Mouse (Mus musculus) kidney, postnatal 14 days (tissue): ENCODE results near the gene Cit.
"Not testable (repeated sequence)": the region's sequence is repeated elsewhere in the genome, so short reads cannot be mapped to it uniquely, and the experiment has no call there.

Source experiments
- DNase-seq: peaks from one replicate; pipeline ENCODE4 v3.0.0; 2022; ENCODE audit warnings: mixed read lengths

Cit gene

DNA sequence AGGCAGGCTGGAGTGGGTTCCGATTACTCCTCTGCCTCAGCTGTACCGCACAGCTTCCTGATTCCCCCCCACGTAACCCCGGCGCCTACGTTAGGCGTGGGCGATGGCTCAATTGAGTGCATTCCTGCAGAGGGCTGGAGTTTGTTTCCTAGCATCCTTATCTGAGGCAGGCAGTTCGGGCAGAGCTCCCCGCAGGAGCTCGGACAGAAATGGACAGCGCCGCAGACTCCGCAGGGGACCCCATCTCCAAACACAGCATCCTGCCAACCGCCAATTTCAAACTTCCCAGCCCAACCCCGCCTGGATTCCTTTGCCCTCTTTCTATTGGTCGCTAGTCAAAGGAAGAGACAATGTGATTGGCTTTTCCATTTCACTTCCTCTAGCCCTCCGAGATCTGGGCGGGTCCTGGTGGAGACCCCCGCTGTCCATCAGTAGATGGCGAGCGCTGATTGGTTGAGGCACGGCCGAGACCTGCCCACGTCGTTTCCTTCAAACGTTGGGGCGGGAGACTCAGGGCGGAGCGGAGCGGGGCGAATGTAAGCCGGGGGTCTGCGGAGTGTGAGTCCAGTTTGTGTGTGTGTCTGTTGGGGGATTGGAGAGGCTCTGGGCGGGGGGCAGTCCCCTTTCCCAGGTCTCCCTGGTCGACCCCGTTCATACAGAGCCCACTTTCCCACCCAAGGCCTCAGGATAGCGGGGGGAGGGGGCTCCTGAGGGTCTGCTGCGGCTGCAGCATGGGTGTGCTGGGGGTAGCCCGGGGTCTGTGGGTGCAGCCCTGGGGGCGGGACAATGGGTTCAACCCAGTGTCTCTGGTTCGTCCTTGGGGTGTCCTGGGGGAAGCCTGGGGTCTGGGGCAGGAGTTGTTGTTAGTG is at the start of gene Cit:
Gene Cit (plus strand): TSS at position 513 of the 869 bp plus-strand sequence.
- peak; percentile 94 for DNase-seq

- peak; percentile 26 for DNase-seq
Measured at GRCm38 (mm10) chr5:115799016-115799894, 45.8 kb upstream of the Cit start.

DNA sequence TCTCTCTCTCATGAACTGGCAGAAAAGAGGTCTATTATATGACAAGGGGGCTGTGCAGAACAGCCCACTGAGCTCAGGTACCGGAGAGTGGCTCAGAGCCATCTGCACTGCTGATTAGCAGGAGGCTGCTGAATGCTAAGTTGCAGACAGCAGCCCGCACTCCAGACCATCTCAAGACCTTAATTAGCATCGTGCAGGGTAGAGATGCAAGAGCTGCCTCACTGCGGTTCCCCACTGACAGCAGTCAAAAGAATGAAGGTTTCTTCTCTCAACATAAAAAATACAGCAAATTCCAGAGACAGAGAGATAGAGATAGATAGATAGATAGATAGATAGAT is 45.2 kb upstream of the Cit start:
- no peak for DNase-seq

DNA sequence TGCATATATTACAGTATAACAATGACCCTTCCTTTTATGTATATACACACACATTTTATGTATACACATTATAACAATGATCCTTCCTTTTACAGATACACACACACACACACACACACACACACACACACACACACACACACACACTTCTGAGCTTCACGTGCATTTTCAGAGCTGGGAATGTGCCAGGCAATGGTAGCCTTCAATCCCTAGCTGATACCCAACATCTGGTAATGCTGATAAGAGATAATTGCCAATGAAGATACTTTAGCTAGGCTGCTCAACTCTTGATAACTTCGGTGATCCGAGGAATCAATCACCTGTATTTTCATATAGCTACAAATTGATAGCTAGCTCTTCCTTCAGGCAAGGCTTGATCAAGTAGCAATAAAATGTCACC is 32.8 kb upstream of the Cit start:
- no peak for DNase-seq

- DNase-seq: no peak
Measured at GRCm38 (mm10) chr5:115817022-115817421, 28.1 kb upstream of the Cit start.

DNA sequence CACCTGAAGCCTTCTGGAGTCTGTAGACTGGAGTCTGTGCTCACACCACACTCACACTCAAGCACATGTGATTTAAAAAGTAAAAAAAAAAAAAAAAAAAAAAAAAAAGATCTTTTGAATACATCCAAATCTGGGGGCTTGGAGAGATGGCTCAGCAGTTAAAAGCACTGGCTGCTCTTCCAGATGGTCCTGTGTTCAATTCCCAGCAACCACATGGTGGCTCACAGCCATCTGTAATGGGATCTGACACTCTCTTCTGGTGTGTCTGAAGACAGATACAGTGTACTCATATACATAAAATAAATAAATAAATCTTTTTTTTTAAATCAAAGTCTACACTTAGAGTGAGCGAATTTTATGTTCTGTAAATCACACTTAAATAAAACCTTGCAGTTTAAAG is 27.4 kb upstream of the Cit start:
- not testable (repeated sequence) for DNase-seq

DNA sequence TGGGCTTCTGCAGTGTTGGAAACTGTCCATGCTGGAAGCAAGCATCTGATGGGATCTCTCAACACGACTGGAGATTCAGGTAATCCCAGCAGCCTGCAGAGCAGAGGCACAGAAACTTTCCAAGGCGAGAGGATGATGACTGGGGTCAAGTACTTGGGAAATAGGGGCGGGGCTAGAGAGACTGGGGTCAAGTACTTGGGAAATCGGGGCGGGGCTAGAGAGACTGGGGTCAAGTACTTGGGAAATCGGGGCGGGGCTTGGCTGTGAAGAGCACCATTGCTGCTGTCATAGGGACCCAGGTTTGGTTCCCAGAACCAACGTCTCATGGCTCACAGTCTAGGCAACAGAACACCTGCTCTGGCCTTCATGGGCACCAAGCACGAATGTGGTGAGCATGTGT is 25.1 kb upstream of the Cit start:
- no peak for DNase-seq

- DNase-seq: no peak
Measured at GRCm38 (mm10) chr5:115821200-115821599, 23.9 kb upstream of the Cit start.

- no peak for DNase-seq
Measured at GRCm38 (mm10) chr5:115821910-115822309, 23.2 kb upstream of the Cit start.

DNA sequence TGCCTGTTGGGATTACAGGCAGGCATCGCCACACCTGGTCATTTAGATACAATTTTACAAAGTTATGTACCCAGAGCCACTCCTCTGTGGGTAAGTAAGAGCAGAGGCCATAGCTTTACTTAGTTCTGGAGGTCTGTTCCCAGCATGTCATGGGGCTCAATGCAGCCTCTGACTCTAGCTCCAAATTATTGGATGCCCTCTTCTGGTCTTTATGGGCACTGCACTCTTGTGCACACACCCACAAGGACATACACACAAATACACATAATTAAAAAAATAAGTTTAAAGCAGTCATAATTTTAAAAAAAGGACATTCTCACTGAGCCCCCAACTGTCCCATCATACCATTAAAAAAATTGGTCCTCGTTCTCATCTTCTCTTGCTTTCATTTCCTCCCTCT is 12.3 kb upstream of the Cit start:
- DNase-seq: no peak

- DNase-seq: not testable (repeated sequence)
Measured at GRCm38 (mm10) chr5:115833806-115834205, 11.3 kb upstream of the Cit start.

- no peak for DNase-seq
Measured at GRCm38 (mm10) chr5:115835291-115835690, 9.8 kb upstream of the Cit start.

GRCm38 (mm10) chr5:115838059-115838458 is 7.0 kb upstream of the Cit start:
- no peak for DNase-seq

- no peak for DNase-seq
Measured at GRCm38 (mm10) chr5:115840453-115840852, 4.6 kb upstream of the Cit start.

GRCm38 (mm10) chr5:115840946-115841775 is 3.9 kb upstream of the Cit start:
- no peak for DNase-seq

DNA sequence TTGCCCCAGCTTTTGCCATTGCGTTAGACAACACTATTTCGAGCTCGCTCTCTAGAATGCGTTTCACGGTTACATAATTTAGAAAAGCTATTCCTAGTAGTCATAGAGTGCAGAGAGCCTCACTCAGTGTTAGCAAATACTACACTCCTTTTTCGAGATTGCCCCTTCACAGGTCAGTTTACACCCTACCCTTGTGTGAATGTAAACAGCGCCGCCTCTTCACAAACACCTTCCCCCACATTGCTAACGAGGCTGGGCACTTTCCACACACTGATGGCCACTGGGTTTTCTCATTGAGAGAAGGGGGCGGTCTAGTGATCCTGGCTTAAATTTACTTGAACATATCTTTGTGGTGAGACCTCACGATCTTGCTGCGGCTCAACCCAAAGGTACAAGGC is 711 bp upstream of the Cit start:
- no peak for DNase-seq

GRCm38 (mm10) chr5:115845635-115846174 is 627 bp downstream of the Cit start:
- no peak for DNase-seq

DNA sequence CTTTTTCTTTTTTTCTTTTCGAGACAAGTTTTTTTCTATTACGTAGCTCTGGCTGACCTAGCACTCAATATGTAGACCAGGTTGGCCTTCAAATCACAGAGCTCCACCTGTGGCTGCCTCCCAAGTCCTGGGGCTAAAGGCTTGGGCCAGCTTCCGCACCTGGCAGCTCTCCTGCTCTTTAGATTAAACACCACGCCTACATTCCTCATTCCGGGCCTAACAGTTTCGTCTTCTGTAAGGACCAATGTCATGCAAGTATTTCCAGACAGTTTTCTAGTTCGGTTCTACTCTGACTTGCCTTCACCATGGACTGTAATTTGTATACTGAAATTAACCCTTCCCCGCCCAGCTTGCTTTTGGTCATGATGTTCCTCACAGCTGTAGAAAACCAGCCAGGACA is 2.1 kb downstream of the Cit start:
- no peak for DNase-seq

- DNase-seq: no peak
Measured at GRCm38 (mm10) chr5:115848463-115848862, 3.4 kb downstream of the Cit start.

- no peak for DNase-seq
Measured at GRCm38 (mm10) chr5:115849263-115849829, 4.3 kb downstream of the Cit start.

DNA sequence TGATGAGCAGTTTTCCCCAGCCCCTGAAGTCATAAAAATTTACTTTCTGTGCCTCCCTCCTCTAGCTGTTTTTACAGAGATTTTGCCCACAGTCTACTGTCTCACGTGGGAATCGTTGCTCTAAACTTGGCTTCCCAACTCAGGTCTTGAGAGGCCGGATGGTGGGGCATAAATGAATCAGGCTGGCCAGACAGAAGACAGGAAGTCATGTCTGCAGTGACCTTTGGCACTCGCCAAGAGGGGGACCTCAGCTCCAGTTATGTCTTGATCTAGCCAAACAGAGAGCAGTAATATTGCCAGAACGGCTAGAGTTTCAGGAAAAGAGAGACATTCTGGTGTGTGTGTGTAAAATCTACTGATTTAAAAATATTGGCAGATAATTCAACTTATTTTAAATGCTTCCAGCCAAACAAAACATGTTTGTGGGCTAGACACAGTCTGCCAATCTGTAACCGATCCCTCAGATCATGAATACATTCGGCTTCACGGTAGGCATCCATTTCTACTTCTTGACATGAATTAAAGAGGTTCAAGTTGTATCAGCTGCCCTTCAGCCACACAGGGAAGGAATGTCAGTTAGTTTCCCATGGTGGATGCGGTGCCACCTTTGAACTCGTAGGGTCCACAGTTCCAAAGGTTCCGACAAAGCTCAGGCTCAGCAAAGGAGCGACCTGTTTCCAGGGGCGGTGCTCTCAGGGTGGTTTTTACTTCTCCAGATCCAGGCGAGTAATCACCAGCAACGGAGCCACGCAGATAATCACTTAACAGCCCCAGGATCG is 5.4 kb downstream of the Cit start:
- DNase-seq: peak; percentile 34

DNA sequence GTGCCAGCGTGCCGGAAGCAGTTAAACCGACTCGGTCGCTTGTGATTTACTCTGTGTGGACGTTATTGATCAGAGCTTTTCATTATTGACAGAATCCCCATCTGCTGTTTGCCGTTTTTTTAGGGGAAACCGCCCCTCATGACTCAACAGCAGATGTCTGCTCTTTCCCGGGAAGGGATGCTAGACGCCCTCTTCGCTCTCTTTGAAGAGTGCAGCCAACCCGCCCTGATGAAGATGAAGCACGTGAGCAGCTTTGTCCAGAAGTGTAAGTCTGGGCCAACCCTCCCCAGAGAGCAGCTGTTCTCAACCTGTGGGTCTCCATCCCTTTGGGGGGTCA is 5.9 kb downstream of the Cit start:
- no peak for DNase-seq
